Mouse (Mus musculus): ENCODE results near the gene Ttyh3.

The Ttyh3 gene

DNA sequence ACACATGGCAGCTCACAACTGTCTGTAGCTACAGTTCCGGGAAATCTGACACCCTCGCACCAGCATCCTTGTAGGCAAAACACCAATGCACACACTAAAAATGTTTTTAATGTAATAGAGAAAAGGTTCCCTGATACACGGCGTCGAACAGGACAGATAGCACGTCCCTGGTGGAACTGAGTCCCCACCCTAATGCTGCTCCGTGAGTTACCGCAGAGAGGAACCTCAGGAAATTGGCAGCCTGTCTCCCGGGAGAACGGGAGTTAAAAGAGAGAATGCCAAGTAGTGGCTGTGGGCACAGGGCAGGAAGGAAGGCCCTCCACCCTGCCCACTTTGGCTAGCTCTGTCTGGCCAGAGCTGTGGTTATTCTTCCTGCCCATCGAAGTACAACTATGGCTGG, 2.4 kb upstream of the Ttyh3 start:
- no peak for DNase-seq

DNA sequence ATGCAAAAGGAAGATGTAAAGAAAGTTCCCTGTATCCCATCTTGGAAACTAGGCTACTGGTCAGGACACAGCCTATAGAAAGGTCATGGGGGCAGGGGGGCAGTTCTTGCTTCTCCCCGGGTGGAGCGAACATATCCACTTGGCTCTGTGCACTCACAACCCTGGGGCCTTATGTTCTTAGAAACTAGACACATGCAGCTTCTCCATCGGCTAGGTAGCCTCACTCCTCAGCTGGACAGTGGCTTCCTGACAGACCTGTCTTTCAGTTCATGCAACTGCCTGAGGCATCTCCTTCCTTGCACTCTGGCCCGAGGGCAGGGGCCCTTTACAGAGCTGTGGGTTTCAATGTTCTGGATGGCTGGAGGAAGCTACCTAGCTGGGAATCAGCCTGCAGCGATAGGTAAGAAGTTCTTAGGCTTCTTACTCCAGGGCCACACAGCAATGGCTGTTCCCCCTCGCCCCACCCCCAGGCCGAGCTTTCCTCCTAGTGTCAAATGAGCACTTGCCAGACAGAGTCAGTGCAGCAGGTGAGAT, 1.1 kb upstream of the Ttyh3 start:
- no peak for DNase-seq

DNA sequence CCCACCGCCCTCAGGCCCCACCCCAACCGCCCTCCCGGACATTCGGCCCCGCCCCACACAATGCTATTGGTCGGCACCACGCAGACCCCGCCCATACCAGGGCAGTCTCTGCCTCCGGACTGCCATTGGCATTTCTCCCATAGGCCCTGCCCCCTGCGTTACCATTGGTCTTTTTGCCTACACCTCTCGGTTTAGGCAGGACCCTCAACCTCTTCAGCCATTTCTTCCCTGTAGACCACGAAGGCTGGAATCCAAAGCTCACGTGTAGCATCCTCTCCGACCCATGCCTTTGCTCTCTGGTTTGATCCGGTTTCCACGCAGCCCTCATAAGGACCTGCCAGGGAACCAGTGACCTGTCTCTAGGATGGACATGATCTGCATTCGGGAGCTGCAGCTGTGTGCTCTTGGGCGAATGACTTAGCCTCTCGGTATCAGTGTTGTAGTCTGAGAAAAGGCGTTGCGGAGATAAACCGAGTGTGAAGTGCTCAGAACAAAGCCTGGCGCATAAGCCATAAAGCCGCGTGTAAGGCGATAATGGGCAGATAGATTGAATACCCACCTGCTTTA, 353 bp upstream of the Ttyh3 start:
- peak; percentile 97 to 99 for DNase-seq

- DNase-seq = peak; percentile 55 to 63
Observed at GRCm38 (mm10) chr5:140647821-140648518, 861 bp downstream of the Ttyh3 start.

- DNase-seq = peak; percentile 55 to 69
Observed at GRCm38 (mm10) chr5:140647031-140647760, 1.6 kb downstream of the Ttyh3 start.

GRCm38 (mm10) chr5:140646171-140646570, 2.7 kb downstream of the Ttyh3 start:
- no peak for DNase-seq

DNA sequence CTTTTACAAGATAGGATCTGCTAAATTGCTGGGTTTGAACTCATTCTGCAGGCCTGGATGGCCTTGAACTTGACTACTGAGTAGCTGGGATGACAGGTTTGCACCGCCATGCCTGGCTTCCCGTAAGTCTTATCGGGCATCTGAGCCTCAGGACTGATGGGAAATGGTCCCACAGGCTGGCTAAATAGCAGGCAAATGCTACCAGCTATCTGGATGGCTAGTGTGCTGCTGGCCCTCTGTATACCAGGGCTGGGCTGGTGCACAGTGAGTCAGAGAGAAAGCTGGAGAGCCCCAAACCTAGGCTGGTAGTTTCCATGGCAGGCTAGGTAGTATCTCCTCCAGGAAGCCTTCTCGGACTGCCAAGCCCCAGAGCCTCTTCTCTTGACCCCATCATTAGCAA, 3.4 kb downstream of the Ttyh3 start:
- no peak for DNase-seq

- no peak for DNase-seq
Observed at GRCm38 (mm10) chr5:140644702-140645201, 4.1 kb downstream of the Ttyh3 start.

- DNase-seq = no peak
Observed at GRCm38 (mm10) chr5:140644263-140644662, 4.6 kb downstream of the Ttyh3 start.

DNA sequence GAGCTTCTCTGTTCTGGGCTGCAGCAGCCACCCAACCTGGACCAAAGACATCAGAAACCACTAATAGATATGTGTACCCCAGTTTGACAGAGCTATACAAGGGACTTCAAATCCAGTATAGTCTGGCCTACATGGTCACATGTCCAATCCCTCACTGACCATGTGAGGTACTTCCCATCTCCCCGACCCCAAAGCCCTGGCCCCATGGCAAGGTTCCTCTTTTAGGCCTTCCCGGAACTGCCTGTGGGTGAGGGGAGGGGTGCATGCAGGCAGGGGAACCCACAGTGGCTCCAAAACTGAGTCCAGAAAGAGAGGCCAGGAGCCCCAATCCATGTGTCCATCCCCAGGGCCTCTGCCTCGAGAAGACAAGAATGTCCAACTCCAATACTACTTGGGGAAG, 6.8 kb downstream of the Ttyh3 start:
- no peak for DNase-seq

- DNase-seq = no peak
Observed at GRCm38 (mm10) chr5:140641254-140641928, 7.4 kb downstream of the Ttyh3 start.

- no peak for DNase-seq
Observed at GRCm38 (mm10) chr5:140640812-140641211, 8.0 kb downstream of the Ttyh3 start.

- DNase-seq = peak; percentile 45 to 46
Observed at GRCm38 (mm10) chr5:140639871-140640270, 9.0 kb downstream of the Ttyh3 start.

DNA sequence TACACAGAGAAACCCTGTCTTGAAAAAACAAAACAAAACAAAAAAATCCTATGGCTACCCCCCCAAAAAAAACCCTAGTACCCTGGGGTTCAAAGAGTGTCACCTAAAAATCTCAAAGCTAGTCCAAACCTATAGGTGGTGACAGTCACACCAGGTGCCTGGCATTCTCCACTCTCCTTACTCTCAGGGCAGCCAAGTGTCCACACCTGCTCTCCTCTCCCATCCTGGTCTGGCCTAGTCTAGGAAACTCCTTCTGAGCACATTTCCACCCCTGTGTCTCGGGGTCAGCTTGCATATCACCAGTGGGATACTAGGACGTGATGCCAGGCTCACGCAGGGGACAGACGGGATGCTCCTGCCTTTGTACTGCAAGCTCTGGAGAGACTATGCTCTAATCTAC, 9.5 kb downstream of the Ttyh3 start:
- DNase-seq = no peak

- DNase-seq = no peak
Observed at GRCm38 (mm10) chr5:140638484-140638883, 10.3 kb downstream of the Ttyh3 start.

DNA sequence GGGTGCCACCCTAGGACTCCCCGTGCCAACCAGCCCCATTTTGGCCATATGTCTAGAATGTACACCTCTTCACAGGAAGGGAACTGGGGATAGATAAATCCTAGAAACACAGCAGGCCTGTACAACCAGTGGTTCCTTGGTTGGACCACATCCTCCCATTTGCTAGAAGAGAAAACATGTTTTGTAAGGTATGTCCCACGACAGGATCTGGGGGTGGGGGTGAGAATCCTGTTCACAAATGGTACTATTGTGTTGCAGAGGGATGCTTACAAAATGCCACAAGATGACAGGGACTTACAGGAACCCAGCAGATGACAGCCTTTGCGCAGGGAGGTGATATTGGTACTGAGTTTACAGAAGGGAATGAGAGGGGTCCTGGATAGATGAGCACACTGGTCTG, 10.8 kb downstream of the Ttyh3 start:
- DNase-seq = no peak

GRCm38 (mm10) chr5:140637058-140637410, 11.8 kb downstream of the Ttyh3 start:
- peak in 1 of 2 experiments; percentile 37 for DNase-seq

DNA sequence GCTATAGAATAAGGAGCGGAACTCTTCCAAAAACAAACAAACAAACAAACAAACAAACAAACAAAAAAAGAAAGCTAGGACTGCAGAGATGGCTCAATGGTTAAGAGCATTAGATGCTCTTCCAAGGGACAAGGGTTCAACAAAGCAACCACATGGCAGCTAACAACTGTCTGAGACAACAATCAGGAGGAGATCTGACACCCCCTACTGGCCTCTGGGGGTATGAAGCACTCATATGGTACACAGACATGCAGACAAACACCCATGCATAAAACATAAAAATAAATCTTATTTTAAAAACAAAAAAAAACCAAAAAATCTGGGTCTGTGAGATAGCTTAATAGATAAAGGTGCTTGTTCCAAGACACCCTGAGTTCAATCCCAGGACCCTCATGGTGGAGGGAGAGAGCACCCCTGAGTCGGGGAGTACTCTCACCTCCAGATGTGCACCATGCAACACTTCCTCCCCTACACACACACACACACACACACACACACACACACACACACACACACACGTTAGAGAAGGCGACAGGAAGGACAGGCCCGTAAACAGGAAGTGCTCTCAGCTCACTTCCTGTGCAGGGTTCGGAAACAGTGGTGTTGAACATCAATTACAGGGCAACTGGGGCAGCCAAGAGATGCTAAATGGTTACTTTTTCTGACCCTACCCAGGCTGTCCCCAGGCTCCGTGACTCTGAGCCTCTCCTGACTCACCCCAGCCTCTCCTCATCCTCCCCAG, 12.3 kb downstream of the Ttyh3 start:
- DNase-seq = no peak

DNA sequence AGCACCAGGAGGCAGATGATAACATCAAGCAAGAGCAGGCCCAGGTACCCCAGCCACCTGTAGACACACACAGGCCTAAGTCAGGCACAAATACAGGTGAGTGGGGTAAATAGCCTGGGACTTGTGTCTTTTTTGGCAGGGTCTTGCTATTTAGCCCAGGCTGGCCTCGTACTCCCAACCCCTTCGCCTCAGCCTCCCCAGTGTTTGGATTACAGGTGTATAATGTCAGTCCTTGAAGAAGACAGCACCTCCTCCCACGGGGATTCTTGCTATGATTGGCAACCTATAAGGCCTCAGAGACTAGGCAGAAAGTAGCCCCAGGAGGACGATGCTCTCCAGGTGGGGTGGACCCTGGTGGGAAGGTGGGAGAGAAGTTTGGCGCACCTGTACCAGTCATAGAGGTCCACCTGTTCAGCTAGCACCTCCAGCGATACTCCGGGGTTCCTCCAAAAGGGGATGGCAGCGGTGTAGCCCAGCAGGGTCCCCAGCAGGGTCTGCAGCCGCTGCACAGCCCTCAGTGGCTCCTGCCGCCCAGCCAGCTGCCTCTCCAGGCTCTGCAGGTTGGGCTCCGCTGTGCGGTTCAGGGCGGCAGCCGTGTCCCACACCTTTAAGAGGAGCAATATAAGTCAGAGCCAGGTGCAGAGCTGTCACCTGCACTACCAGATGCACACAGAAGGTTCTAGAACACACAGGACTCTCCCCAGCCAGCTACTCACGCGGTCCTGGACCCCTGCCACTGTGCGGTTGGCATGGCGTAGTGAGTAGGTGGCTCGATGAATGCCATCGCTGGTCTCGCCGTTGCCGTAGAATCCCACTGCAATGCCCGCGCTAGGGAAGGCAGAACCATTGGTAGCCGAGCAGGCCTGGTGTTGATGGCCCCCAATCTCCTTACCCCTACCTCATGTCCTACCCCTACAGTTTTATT, 13.8 kb downstream of the Ttyh3 start:
- DNase-seq = no peak

DNA sequence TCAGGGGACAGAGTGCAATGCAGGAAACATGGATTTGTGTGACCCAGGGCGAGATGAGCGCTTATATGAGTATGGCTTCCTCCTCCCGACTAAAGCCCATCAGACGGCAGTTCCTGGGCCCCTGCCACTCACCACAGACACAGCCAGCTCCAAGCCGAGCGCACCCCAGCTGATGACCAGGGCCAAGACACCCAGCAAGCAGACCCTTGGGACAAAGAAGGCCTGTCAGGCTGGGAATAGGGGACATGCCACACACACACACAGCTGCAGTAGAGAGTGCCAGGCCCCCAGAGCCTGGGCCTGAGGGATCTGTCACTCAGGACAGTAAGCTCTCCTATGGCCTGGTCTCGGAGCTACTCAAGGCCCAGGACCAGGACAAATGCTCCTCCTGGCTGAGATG, 15.4 kb downstream of the Ttyh3 start:
- DNase-seq = no peak

DNA sequence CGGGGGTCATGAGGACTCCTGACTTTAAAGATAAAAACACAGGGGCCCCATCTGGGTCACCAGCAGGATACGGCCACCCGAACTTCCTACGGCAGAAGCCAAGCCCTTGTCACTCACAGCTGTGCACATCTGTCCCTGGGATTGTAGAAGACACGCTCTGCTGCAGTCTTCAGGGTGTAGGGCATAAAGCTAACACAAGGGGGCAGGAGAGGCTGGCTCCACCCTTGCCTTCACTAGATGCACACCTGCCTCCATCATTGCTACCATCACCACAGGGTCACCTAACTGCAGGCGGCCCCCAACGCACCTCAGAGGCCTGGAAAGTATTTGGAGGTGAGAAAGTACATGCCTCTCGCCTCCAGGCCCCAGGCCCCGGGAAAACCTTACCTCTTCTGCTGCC, 19.8 kb downstream of the Ttyh3 start:
- DNase-seq = no peak

Data from cerebellum, adult 18-20 months (tissue).